Mouse (Mus musculus): ENCODE results near the gene 9130023H24Rik. TPM values are rescaled to one million over a fixed set of nuclear protein-coding genes. Genes with fewer than 3 reads are reported as not detected.

The 9130023H24Rik gene
- polyA plus RNA-seq, 1 experiment from 2014 or later, result 6.7 TPM

- Histone ChIP-seq H3K27me3 (ENCODE audit: insufficient read depth, low read length) (no peaks in the 10 kb centered on the region), H3K9ac (ENCODE audit: low read depth, low read length) (peak overlapping the region; percentile 39; the same call in 1 of the 2 replicates), H3K9me3 (replicated peaks; ENCODE audit: low read length) (no peaks in the 10 kb centered on the region), H3K4me2 (ENCODE audit: low read length) (peak overlapping the region; percentile 55), H3K4me3 (replicated peaks; ENCODE audit: low read depth, low read length) (peak overlapping the region; percentile 47), H3K27ac (no peak overlapping the region), H3K4me1 (replicated peaks; ENCODE audit: insufficient read depth, low read length) (peaks cover 14% of the 10 kb centered on the region; the same call in 1 of the 2 replicates), H3K36me3 (ENCODE audit: insufficient read depth, low read length) (peaks cover 11% of the 10 kb centered on the region)
- 77% methylated on average over 10 of the region's 10 CpGs for WGBS
- DNase-seq (ENCODE audit: low spot score), result peak; percentile 18
- TF ChIP-seq CTCF (IDR thresholded peaks at IDR 0.05; ENCODE audit: low read depth), result no peak
- no peak for ATAC-seq (replicated peaks; ENCODE audit: low FRiP score, low read depth)
These were observed 10.5 kb upstream of the 9130023H24Rik start for GRCm38 (mm10) chr7:128248081-128249042.

- Histone ChIP-seq H3K27ac (peak overlapping the region; percentile 80), H3K4me1 (replicated peaks; ENCODE audit: insufficient read depth, low read length) (peaks cover 11% of the 10 kb centered on the region; the same call in 1 of the 2 replicates), H3K4me2 (ENCODE audit: low read length) (peak overlapping the region; percentile 55), H3K4me3 (replicated peaks; ENCODE audit: low read depth, low read length) (peak overlapping the region; percentile 47), H3K9me3 (replicated peaks; ENCODE audit: low read length) (no peaks in the 10 kb centered on the region), H3K27me3 (ENCODE audit: insufficient read depth, low read length) (no peaks in the 10 kb centered on the region), H3K36me3 (ENCODE audit: insufficient read depth, low read length) (peaks cover 13% of the 10 kb centered on the region), H3K9ac (ENCODE audit: low read depth, low read length) (peak overlapping the region; percentile 61)
- WGBS, result 2% methylated on average over 13 of the region's 13 CpGs
- TF ChIP-seq CTCF (IDR thresholded peaks at IDR 0.05; ENCODE audit: low read depth), result peak; percentile 75
- DNase-seq (ENCODE audit: low spot score) (peak; percentile 95), ATAC-seq (replicated peaks; ENCODE audit: low FRiP score, low read depth) (peak; percentile 65)
These were observed 9.6 kb upstream of the 9130023H24Rik start for GRCm38 (mm10) chr7:128247443-128247842.

DNA sequence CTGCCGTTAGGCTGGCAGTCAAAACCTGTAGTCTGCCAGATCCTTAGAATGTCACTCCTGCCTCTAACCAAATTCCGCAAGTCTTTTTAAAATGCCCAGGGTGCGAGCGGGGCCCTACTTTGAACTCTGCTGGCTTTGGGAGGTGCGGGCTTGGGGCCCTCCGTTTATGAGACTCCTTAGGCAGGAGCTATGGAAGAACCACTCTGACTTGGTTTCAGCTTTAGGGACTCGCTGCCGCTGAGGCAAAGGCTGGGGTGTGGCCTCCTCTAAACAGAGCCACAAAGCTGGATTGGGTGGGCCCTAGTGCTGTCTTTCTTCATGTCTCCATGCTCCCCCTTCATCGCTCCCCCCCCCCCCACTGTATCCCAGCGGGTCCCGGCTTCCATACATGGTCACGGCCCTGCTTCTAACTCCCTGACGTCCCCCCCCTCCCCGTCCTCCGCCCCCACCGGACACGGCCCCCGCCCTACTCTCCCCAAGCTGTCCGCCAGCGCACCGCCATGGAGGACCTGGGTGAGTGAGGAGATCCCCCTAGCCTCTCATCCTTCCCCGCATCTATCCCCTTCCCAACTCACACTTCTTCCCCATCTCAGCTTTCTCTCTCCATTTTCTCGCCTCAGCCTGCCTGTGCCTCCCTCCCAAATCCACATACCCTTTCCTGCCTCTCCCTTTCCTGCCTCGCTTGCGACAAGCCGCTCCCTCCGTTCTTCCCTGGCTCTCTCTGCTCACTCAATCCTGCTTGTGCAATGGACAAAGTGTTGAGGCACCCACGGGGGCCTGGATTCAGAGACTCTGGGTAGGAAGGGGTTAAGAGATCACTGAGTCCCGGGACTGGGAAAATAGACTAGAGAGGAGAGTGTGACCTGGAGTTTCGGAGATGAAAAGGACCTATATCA, 8.9 kb upstream of the 9130023H24Rik start, which contains the start of gene Tgfb1i1:
Gene Tgfb1i1, plus strand, starts transcription at position 317 of the 896 bp plus-strand sequence.
- H3K36me3 ChIP-seq (ENCODE audit: insufficient read depth, low read length), result peaks cover 17% of the 10 kb centered on the region
- H3K9ac ChIP-seq (ENCODE audit: low read depth, low read length), result peak within 1 kb of the TSS; percentile 61
- H3K9me3 ChIP-seq (replicated peaks; ENCODE audit: low read length), result no peaks in the 10 kb centered on the region
- H3K27me3 ChIP-seq (ENCODE audit: insufficient read depth, low read length), result no peaks in the 10 kb centered on the region
- H3K4me2 ChIP-seq (ENCODE audit: low read length), result peak within 1 kb of the TSS; percentile 55
- 0 out of 2 replicates have a peak, but pooled peaks cover 4% of the 10 kb centered on the region for H3K4me1 ChIP-seq (replicated peaks; ENCODE audit: insufficient read depth, low read length)
- ATAC-seq (replicated peaks; ENCODE audit: low FRiP score, low read depth) (peak; percentile 79), DNase-seq (ENCODE audit: low spot score) (peak; percentile 83)
- TF ChIP-seq CTCF (IDR thresholded peaks at IDR 0.05; ENCODE audit: low read depth), result no peak
- 1% methylated on average over 28 of the region's 30 CpGs for WGBS
- peak within 1 kb of the TSS; percentile 47 for H3K4me3 ChIP-seq (replicated peaks; ENCODE audit: low read depth, low read length)
- peak within 1 kb of the TSS; percentile 80 for H3K27ac ChIP-seq

- WGBS, result 89% methylated on average over 4 of the region's 4 CpGs
- Histone ChIP-seq H3K4me1 (replicated peaks; ENCODE audit: insufficient read depth, low read length) (no peaks in the 10 kb centered on the region), H3K36me3 (ENCODE audit: insufficient read depth, low read length) (peaks cover 26% of the 10 kb centered on the region), H3K9ac (ENCODE audit: low read depth, low read length) (no peak overlapping the region), H3K4me2 (ENCODE audit: low read length) (no peak overlapping the region), H3K27me3 (ENCODE audit: insufficient read depth, low read length) (no peaks in the 10 kb centered on the region), H3K4me3 (replicated peaks; ENCODE audit: low read depth, low read length) (no peak overlapping the region), H3K9me3 (replicated peaks; ENCODE audit: low read length) (no peaks in the 10 kb centered on the region), H3K27ac (peak overlapping the region; percentile 77)
- ATAC-seq (replicated peaks; ENCODE audit: low FRiP score, low read depth), result no peak
- DNase-seq (ENCODE audit: low spot score), result no peak
- no peak for TF ChIP-seq CTCF (IDR thresholded peaks at IDR 0.05; ENCODE audit: low read depth)
These were observed 7.7 kb upstream of the 9130023H24Rik start for GRCm38 (mm10) chr7:128245547-128245946.

DNA sequence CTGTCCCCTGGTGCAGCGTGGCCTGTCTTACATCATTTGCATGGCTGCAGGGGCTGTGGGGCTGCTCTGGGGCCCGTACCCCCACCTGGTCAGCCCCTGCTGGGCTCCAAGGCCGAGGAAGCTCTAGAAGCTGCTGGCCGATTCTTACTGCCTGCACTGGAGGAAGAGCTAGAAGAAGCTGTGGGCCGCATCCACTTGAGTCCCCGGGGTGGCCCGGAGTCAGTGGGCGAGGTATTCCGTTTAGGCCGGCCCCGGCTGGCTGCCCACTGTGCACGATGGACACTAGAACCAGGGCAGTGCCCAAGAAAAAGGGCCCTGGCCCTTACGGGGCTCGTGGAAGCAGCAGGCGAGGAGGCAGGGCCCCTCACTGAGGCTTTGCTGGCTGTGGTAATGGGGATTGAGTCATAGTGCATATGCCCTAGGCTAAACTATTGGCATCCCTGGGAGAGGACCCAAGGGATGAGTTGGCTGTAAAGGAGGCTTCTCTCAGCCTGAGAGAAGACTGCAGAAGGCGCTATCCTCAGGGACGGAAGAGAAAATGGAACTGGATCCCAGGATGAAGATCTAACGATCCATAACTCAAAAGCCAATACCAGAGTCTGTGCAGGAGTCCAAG, 6.7 kb upstream of the 9130023H24Rik start:
- no peak for DNase-seq (ENCODE audit: low spot score)
- H3K36me3 ChIP-seq (ENCODE audit: insufficient read depth, low read length), result peaks cover 34% of the 10 kb centered on the region

More for the DNA sequence above, 6.7 kb upstream of the 9130023H24Rik start:
- H3K4me1 ChIP-seq (replicated peaks; ENCODE audit: insufficient read depth, low read length), result 0 out of 2 replicates have a peak, but pooled peaks cover 3% of the 10 kb centered on the region
- H3K9ac ChIP-seq (ENCODE audit: low read depth, low read length), result no peak overlapping the region
- ATAC-seq (replicated peaks; ENCODE audit: low FRiP score, low read depth), result no peak
- no peak overlapping the region for H3K4me3 ChIP-seq (replicated peaks; ENCODE audit: low read depth, low read length)
- 94% methylated on average over 18 of the region's 18 CpGs for WGBS
- TF ChIP-seq CTCF (IDR thresholded peaks at IDR 0.05; ENCODE audit: low read depth), result no peak
- no peaks in the 10 kb centered on the region for H3K27me3 ChIP-seq (ENCODE audit: insufficient read depth, low read length)
- no peaks in the 10 kb centered on the region for H3K9me3 ChIP-seq (replicated peaks; ENCODE audit: low read length)
- no peak overlapping the region for H3K27ac ChIP-seq
- H3K4me2 ChIP-seq (ENCODE audit: low read length), result no peak overlapping the region
